Mouse (Mus musculus) spleen, postnatal 10 days (tissue): ENCODE results near the gene Col16a1.

Experiments
- DNase-seq, 2 experiments: peaks; one replicate each; pipeline ENCODE4 v3.0.0; 2021 to 2022; ENCODE audit warnings: low spot score in 2 of 2

Gene Col16a1

GRCm38 (mm10) chr4:130084331-130084945, 36.8 kb downstream of the Col16a1 start:
- no peak for DNase-seq

- no peak for DNase-seq
Observed at GRCm38 (mm10) chr4:130085246-130085820, 37.7 kb downstream of the Col16a1 start.

GRCm38 (mm10) chr4:130087293-130087692, 39.7 kb downstream of the Col16a1 start:
- peak; percentile 91 for DNase-seq

GRCm38 (mm10) chr4:130095137-130095536, 47.5 kb downstream of the Col16a1 start:
- no peak for DNase-seq

GRCm38 (mm10) chr4:130101183-130101582, 53.5 kb downstream of the Col16a1 start:
- no peak for DNase-seq

- no peak for DNase-seq
Observed at GRCm38 (mm10) chr4:130102111-130102651, 54.5 kb downstream of the Col16a1 start, which contains the start of gene Pef1. Pef1 (plus strand) TSS chr4:130102558.

- peak in 1 of 2 experiments; percentile 38 for DNase-seq
Observed at GRCm38 (mm10) chr4:130103632-130104031, 56.0 kb downstream of the Col16a1 start.

- DNase-seq, result no peak
Observed at GRCm38 (mm10) chr4:130104584-130104983, 56.9 kb downstream of the Col16a1 start.

GRCm38 (mm10) chr4:130107065-130107443, 59.4 kb downstream of the Col16a1 start:
- DNase-seq, result no peak

- peak; percentile 100 for DNase-seq
Observed at GRCm38 (mm10) chr4:130107444-130108131, 59.9 kb downstream of the Col16a1 start.

- no peak for DNase-seq
Observed at GRCm38 (mm10) chr4:130108929-130109328, 61.3 kb downstream of the Col16a1 start.

- DNase-seq, result no peak
Observed at GRCm38 (mm10) chr4:130109666-130110065, 62.0 kb downstream of the Col16a1 start.

GRCm38 (mm10) chr4:130110091-130110490, 62.5 kb downstream of the Col16a1 start:
- DNase-seq, result no peak

- no peak for DNase-seq
Observed at GRCm38 (mm10) chr4:130112299-130112698, 64.7 kb downstream of the Col16a1 start.

- DNase-seq, result no peak
Observed at GRCm38 (mm10) chr4:130112732-130113131, 65.1 kb downstream of the Col16a1 start.

GRCm38 (mm10) chr4:130120752-130121151, 73.1 kb downstream of the Col16a1 start:
- no peak for DNase-seq

- DNase-seq, result no peak
Observed at GRCm38 (mm10) chr4:130121560-130121959, 73.9 kb downstream of the Col16a1 start.

GRCm38 (mm10) chr4:130123020-130123419, 75.4 kb downstream of the Col16a1 start:
- no peak for DNase-seq

- DNase-seq, result no peak
Observed at GRCm38 (mm10) chr4:130124110-130124509, 76.5 kb downstream of the Col16a1 start.

GRCm38 (mm10) chr4:130125164-130125563, 77.5 kb downstream of the Col16a1 start:
- no peak for DNase-seq

GRCm38 (mm10) chr4:130125935-130126334, 78.3 kb downstream of the Col16a1 start:
- no peak for DNase-seq

GRCm38 (mm10) chr4:130128907-130129306, 81.3 kb downstream of the Col16a1 start:
- no peak for DNase-seq

- no peak for DNase-seq
Observed at GRCm38 (mm10) chr4:130130082-130130481, 82.4 kb downstream of the Col16a1 start.
